Mouse (Mus musculus) midbrain, embryonic 14.5 days (tissue): ENCODE data around the gene Tnfrsf8. TPM values are rescaled to one million over a fixed set of nuclear protein-coding genes. Genes with fewer than 3 reads are reported as not detected.
"Not testable (repeated sequence)": the region's sequence is repeated elsewhere in the genome, so short reads cannot be mapped to it uniquely, and the experiment has no call there.

ENCODE experiments used
- ATAC-seq: fragments of 200-750 bp; cut with Nextera tagmentation; 2 replicates; pipeline ENCODE4 v1.8.0; 2017; ENCODE audit warnings: moderate number of reproducible peaks, moderate library complexity; ENCODE audit not compliant: low FRiP score, low TSS enrichment
- DNase-seq: peaks from one replicate; pipeline ENCODE4 v3.0.0-alpha.2; 2015
- H3K27ac ChIP-seq: fragments of 300-500 bp; sonication (generic); replicated peaks from 2 replicates; pipeline ENCODE4 v1.5.1; 2014; ENCODE audit warnings: mild to moderate bottlenecking, low read depth, low read length, moderate library complexity
- H3K27me3 ChIP-seq: fragments of 300-500 bp; sonication (generic); 2 replicates; pipeline ENCODE4 v1.6.1; 2014; ENCODE audit warnings: low read length, control low read depth, mixed read lengths; ENCODE audit not compliant: control insufficient read depth, insufficient read depth
- H3K36me3 ChIP-seq: fragments of 300-500 bp; sonication (generic); 2 replicates; pipeline ENCODE4 v1.6.1; 2014; ENCODE audit warnings: low read length, control low read depth; ENCODE audit not compliant: control insufficient read depth, insufficient read depth
- H3K4me1 ChIP-seq: fragments of 300-500 bp; sonication (generic); 2 replicates; pipeline ENCODE4 v1.6.1; 2014; ENCODE audit warnings: mild to moderate bottlenecking, antibody characterized with exemption, low read length, control low read depth; ENCODE audit not compliant: control insufficient read depth, insufficient read depth
- H3K4me2 ChIP-seq: fragments of 300-500 bp; sonication (generic); 2 replicates; pipeline ENCODE4 v1.6.1; 2014; ENCODE audit warnings: mild to moderate bottlenecking, low read length, moderate library complexity
- H3K4me3 ChIP-seq: fragments of 300-500 bp; sonication (generic); replicated peaks from 2 replicates; pipeline ENCODE4 v1.5.1; 2014; ENCODE audit warnings: low read depth, low read length
- H3K9ac ChIP-seq: fragments of 300-500 bp; sonication (generic); replicated peaks from 2 replicates; pipeline ENCODE4 v1.6.1; 2014; ENCODE audit warnings: mild to moderate bottlenecking, low read length, moderate library complexity
- H3K9me3 ChIP-seq: fragments of 300-500 bp; sonication (generic); 2 replicates; pipeline ENCODE4 v1.6.1; 2016; ENCODE audit warnings: low read length, control low read depth, mixed read lengths; ENCODE audit not compliant: control insufficient read depth
- WGBS: fragments of 180-500 bp; shearing (Covaris S2); extraction: QIAGEN DNeasy Blood & Tissue Kit; methylation state at CpG from one replicate; pipeline ENCODE4 v1.1.7; 2014; 5-methylcytosine and 5-hydroxymethylcytosine counted together
- polyA plus RNA-seq: library from polyadenylated mRNA; unstranded; fragments of >200 nt; fragmentation: Nextera tagmentation; extraction: Ambion mirVana; gene quantifications from 2 replicates; pipeline ENCODE4 v1.2.1, GENCODE M21; 2014

Tnfrsf8 gene
- 0.29 and 0.39 TPM in 2 replicates for polyA plus RNA-seq

GRCm38 (mm10) chr4:145314836-145315467, at the start of gene Tnfrsf8:
Tnfrsf8 (minus strand) TSS chr4:145315164.
- ATAC-seq (no peak), DNase-seq (no peak)
- Histone ChIP-seq H3K9me3 (no peaks in the 10 kb centered on the region), H3K36me3 (no peaks in the 10 kb centered on the region), H3K27me3 (no peaks in the 10 kb centered on the region), H3K27ac (no peak within 1 kb of the TSS), H3K4me3 (no peak within 1 kb of the TSS), H3K4me1 (no peaks in the 10 kb centered on the region), H3K9ac (no peak within 1 kb of the TSS), H3K4me2 (no peak within 1 kb of the TSS)
- whole genome bisulfite sequencing: 4% methylated on average over 24 of the region's 24 CpGs

DNA sequence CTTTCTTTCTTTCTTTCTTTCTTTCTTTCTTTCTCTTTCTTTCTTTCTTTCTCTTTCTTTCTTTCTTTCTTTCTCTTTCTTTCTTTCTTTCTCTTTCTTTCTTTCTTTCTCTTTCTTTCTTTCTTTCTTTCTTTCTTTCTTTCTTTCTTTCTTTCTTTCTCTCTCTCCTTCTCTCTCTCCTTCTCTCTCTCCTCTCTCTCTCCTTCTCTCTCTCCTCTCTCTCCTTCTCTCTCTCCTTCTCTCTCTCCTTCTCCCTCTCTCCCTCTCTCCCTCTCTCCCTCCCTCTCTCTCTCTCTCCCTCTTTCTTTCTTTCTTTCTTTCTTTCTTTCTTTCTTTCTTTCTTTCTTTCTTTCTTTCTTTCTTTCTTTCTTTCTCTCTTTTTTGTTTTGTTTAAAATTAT, 46.7 kb upstream of the Tnfrsf8 start:
- not testable (repeated sequence) for H3K27me3 ChIP-seq, H3K9ac ChIP-seq, ATAC-seq, H3K4me3 ChIP-seq, H3K4me2 ChIP-seq, H3K27ac ChIP-seq, H3K36me3 ChIP-seq, DNase-seq, H3K9me3 ChIP-seq, H3K4me1 ChIP-seq

DNA sequence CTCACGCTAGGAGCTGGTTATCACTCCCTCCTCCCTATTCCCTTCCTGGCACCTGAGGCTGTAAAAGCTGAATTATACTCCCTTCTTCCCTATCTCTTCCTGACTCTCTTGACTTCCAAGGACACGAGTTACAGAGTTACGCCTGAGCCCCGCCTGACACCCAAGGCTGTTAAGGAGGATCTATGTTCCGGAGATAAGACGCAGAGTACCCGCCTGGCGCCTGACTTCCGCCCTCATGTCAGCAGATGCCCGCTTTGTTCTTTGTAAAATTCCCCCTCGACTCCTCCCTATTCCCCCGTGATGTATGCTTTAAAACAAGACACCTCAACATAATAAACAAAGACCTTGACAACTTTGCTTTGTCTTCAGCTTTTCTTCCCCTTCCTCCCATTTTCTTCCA, 46.1 kb upstream of the Tnfrsf8 start:
- WGBS: 44% methylated on average over 12 of the region's 12 CpGs
- Histone ChIP-seq H3K27ac (no peak overlapping the region), H3K36me3 (no peaks in the 10 kb centered on the region), H3K4me3 (no peak overlapping the region), H3K4me1 (no peaks in the 10 kb centered on the region), H3K9me3 (no peaks in the 10 kb centered on the region), H3K4me2 (no peak overlapping the region), H3K9ac (no peak overlapping the region), H3K27me3 (no peaks in the 10 kb centered on the region)
- ATAC-seq (no peak), DNase-seq (no peak)

DNA sequence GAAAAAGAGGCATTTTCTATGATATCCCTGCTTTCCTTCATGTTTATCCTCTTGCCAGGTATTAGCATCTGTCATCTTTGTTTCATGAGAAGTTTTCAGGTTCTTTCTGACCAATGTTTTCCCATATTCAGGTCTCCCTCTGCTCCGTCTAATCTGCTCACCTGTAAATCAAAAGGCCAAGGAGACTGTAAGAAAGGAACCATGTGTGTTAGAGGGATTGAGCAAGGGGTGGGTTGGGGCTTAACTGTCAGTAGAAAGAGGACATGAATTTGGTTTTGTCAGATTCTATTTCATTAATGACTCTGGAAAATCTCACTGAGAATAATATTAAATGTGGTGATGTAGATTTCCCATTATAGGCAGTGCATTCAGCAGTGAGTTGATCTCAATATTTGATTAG, 45.6 kb upstream of the Tnfrsf8 start:
- no peak for DNase-seq
- 87% methylated on average over 1 of the region's 1 CpGs for WGBS
- ATAC-seq: no peak
- H3K9ac ChIP-seq: no peak overlapping the region
- no peaks in the 10 kb centered on the region for H3K27me3 ChIP-seq
- no peaks in the 10 kb centered on the region for H3K4me1 ChIP-seq
- no peak overlapping the region for H3K4me3 ChIP-seq
- H3K4me2 ChIP-seq: no peak overlapping the region
- no peaks in the 10 kb centered on the region for H3K9me3 ChIP-seq
- no peaks in the 10 kb centered on the region for H3K36me3 ChIP-seq
- H3K27ac ChIP-seq: no peak overlapping the region

DNA sequence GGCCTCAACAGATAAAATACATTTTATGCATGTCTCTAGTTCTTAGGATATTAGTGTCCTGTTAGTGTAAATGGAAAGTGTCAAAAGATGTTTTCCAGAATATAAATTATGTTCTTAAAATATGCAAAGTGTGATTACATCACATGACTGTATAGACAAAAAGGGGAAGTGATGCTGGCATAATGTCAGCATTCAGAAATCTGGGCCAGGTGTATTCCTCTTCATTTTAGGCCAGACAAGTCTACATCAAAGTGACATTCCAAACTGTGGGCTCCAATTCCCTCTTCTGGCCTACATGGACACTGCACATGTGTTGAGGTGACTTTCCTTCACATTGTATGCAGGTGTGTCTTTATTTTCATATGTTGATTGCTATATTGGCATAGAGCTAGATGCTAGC, 41.3 kb upstream of the Tnfrsf8 start:
- Histone ChIP-seq H3K4me3 (no peak overlapping the region), H3K27ac (no peak overlapping the region), H3K9ac (no peak overlapping the region), H3K4me1 (no peaks in the 10 kb centered on the region), H3K4me2 (no peak overlapping the region), H3K27me3 (no peaks in the 10 kb centered on the region), H3K9me3 (no peaks in the 10 kb centered on the region), H3K36me3 (no peaks in the 10 kb centered on the region)
- ATAC-seq (no peak), DNase-seq (no peak)

DNA sequence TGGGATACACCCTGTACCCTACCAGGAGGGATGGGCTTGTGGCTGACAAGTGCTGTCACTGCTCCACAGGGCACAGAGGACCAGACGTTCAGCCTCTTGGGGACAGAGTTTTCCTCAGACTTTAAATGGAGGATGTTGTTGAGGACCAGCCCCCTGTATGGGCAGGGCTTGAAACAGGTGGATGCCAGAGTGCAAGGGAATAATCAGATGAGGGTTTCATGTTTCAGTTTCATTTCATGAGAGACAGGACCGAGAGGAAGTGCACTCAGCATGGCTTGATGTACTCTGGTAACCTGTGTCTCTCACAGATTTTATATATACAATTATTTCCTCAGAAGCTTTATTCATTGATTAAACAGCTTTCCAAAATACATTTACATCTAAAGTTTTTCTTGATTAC, 38.9 kb upstream of the Tnfrsf8 start:
- Histone ChIP-seq H3K36me3 (no peaks in the 10 kb centered on the region), H3K4me2 (no peak overlapping the region), H3K27me3 (no peaks in the 10 kb centered on the region), H3K4me3 (no peak overlapping the region), H3K4me1 (no peaks in the 10 kb centered on the region), H3K27ac (no peak overlapping the region), H3K9me3 (no peaks in the 10 kb centered on the region), H3K9ac (no peak overlapping the region)
- DNase-seq (no peak), ATAC-seq (no peak)
- 44% methylated on average over 2 of the region's 2 CpGs for WGBS

DNA sequence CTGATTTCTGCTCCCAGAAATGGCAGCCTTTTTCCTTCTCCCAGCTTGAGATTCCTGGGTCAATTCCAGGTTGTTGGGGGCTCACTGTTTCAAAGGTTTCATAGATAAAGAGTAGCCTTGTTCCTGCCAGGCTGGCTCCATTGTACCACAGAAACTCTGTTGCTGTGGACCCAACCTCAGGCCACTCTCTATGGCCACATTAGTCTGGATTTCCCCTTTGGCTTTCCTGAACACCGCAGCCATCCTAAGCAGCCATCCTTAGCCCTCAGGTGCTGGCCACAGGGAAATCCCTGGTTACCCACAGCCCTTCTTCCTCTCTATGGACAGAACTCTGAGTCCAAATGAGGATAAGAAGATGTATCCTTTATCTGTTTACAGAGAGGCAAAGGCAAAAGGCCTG, 30.0 kb upstream of the Tnfrsf8 start:
- ATAC-seq (no peak), DNase-seq (no peak)
- H3K9me3 ChIP-seq: no peaks in the 10 kb centered on the region
- WGBS: 90% methylated on average over 1 of the region's 1 CpGs
- no peak overlapping the region for H3K9ac ChIP-seq
- H3K36me3 ChIP-seq: no peaks in the 10 kb centered on the region
- no peak overlapping the region for H3K4me3 ChIP-seq
- H3K27me3 ChIP-seq: no peaks in the 10 kb centered on the region
- H3K4me2 ChIP-seq: no peak overlapping the region
- H3K4me1 ChIP-seq: no peaks in the 10 kb centered on the region
- no peak overlapping the region for H3K27ac ChIP-seq

- 84% methylated on average over 6 of the region's 6 CpGs for WGBS
- H3K27ac ChIP-seq: no peak overlapping the region
- H3K9ac ChIP-seq: no peak overlapping the region
- no peaks in the 10 kb centered on the region for H3K9me3 ChIP-seq
- no peak overlapping the region for H3K4me2 ChIP-seq
- H3K4me3 ChIP-seq: no peak overlapping the region
- no peaks in the 10 kb centered on the region for H3K36me3 ChIP-seq
- no peaks in the 10 kb centered on the region for H3K27me3 ChIP-seq
- ATAC-seq: no peak
- no peaks in the 10 kb centered on the region for H3K4me1 ChIP-seq
- DNase-seq: no peak
These were observed 27.2 kb upstream of the Tnfrsf8 start for GRCm38 (mm10) chr4:145341879-145342809.
